Mouse (Mus musculus) c-Kit-negative CD71-positive TER-119-positive erythroid progenitor cells, embryonic 14.5 days (primary cell): ENCODE measurements around the gene Tbxas1.

Experiments
- DNase-seq: peaks from one replicate; pipeline ENCODE4 v3.0.0-alpha.2; 2013; ENCODE audit warnings: low read depth, low spot score

Tbxas1 gene

DNA sequence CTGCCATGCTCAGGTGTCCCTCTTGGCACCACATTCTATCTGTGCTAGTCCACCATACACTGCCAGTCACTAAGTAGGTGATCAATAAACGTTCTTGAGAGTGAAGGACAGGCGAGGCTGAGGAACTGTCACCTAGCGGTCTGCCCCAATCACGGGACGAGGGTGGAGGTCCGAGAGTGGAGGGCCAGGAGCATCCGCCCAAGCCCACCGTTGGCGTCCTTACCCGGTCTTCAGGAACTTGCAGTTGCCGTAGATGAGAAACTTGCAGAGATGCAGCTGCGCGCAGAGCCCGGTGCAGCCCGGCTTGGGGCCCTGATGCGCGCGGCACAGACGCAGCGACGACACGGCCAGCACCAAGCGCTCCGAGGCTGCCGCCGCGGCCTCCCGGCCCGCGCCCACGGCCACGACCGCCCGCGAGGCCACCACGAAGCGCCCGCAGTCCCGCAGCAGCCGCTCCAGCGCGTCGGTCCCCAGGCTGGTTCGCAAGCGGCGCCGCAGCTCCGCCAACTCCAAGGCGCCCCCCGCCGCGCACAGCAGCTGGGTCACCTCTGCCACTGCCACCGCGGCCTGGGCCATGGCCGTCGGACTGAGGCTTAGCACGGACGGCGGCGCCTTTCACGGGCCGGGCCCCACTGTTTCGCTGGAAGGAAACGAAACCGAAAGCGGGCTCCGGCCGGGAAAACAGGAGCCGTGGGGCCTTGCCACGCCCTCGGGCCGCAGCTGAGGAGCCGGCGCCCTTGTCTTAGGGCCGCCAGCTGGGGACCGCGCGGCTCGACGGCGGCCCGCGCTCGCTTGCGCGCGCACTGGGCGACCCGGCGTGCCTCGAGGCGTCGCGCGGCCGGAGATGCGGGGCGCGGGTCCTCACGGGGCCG is 242.6 kb downstream of the Tbxas1 start, which contains the start of gene Parp12:
TSS of gene Parp12 (minus strand) at position 766 of the 872 bp plus-strand sequence.
- DNase-seq: peak; percentile 31

DNA sequence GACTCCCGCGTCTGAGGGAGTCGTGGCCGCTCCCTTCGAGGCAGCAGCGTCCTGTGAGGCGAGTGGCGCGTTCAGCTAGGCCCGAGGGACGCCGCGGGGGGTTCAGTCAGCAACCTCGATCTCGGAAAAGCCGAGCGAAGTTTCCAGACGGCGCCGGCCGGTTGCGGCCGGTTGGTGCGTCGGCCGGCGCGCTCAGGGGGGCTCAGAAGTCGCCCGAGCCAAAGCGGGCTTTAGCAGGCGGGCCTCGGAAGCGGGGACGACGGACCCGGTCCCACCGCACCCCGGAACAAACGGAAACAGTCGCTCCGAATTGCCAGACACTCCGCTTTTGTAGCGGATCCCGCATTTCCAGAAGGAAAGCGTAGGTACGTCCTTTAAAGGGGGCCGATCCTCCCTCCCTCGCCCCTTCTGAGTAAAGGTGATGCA is 243.3 kb downstream of the Tbxas1 start:
- no peak for DNase-seq

DNA sequence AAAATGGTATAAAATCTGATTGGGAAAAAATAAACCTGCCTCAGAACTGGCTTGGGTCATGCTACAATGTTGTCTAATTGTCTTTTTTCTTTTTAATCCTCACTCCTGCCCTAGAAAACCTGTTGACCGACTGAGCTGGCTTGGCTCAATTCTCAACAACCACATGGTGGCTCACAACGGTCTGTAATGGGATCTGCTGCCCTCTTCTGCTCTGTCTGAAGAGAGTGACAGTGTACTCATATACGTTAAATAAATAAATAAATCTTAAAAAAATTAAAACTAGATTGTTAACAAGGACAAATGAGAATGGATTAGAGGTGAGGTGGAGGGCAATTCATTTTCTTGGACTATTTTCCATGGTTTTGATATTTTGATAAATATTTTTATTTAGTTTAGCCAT is 245.5 kb downstream of the Tbxas1 start:
- DNase-seq: no peak

DNA sequence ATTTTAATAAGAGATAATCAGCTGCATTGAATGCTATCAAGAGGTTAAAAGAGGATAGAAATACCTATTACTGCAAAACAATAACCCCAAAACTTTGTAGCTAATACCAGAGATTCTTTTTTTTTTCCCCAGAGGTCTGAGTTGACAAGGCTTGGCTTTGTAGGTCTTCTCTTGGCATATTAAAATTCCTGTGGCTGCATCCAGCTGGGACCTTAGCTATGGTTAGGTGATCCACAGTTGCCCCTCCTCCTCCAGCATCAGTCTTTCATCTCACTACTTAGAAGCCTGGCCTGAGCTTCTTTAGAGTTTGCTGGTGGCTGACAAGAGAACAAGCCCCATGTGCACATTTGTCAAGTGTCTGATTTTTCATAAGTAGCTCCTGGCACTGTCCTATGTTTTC is 249.5 kb downstream of the Tbxas1 start:
- DNase-seq: no peak

DNA sequence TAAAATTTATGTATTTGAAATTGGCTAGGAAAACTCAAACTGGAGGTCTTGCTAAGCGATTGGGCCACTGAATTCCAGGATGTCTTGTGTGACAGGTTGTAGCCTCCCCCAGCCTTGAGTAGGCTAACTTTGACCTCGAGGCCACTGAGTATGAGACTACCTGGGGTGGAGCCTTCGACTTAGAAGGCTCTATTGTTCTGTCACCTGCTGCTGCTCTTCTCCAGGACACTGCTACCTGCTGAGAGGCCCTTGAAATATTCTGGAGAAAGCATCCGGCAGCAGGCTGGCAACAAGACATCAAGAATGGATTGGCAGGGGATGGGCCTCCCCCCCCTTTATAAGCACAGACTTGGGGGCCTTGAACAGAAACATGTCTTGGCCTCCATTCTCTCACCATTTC is 256.3 kb downstream of the Tbxas1 start:
- no peak for DNase-seq

DNA sequence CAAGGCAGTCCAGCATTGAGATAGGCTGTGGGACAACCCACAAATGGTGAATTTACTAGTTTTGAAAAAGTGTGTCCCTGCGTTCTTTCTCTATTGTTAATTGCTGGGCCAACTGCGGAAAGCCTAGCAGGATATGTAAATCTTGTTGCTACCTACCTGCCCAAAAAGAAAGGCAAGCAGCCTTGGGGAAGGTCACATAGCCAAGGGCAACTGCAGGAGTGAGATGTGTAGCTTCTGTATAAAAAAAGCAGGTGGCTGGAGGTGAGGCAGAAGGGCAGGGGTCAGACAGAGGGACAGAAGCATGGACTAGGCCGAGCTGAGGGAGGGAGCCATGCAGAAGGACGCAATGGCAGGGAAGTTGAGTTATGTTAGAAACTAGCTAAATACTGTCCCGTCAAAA is 257.4 kb downstream of the Tbxas1 start:
- no peak for DNase-seq
